Mouse (Mus musculus): ENCODE data around the gene Xrn1.
"Not testable (repeated sequence)": the region's sequence is repeated elsewhere in the genome, so short reads cannot be mapped to it uniquely, and the experiment has no call there.

The Xrn1 gene

GRCm38 (mm10) chr9:96044214-96044613 lies 89.7 kb downstream of the Xrn1 start:
- DNase-seq (ENCODE audit: low read depth in 2 of 2, low spot score in 2 of 2), result no peak

- no peak for DNase-seq (ENCODE audit: low read depth in 2 of 2, low spot score in 2 of 2)
Measured at GRCm38 (mm10) chr9:96051501-96051900, 96.9 kb downstream of the Xrn1 start.

DNA sequence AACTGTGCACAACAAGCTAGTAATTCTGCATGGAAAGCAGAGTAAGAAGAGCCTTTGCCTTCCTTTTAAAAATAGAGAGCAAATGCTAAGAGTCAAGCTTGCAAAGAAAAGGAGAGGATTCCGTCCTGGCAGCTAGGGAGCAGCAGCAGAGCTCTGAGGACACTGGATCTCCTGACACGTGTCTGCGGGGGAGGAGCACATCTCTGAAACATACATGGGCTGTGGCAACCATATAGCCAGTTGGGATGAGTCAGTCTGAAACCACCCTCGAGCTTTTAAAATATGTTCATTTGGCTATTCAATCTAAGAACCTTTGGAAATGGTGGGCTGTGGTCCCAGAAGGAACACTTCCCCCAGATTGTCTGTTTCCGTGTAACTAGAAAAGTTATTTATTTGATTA lies 100.3 kb downstream of the Xrn1 start:
- no peak for DNase-seq (ENCODE audit: low read depth in 2 of 2, low spot score in 2 of 2)

- no peak for DNase-seq (ENCODE audit: low read depth in 2 of 2, low spot score in 2 of 2)
Measured at GRCm38 (mm10) chr9:96056417-96057223, 102.1 kb downstream of the Xrn1 start.

DNA sequence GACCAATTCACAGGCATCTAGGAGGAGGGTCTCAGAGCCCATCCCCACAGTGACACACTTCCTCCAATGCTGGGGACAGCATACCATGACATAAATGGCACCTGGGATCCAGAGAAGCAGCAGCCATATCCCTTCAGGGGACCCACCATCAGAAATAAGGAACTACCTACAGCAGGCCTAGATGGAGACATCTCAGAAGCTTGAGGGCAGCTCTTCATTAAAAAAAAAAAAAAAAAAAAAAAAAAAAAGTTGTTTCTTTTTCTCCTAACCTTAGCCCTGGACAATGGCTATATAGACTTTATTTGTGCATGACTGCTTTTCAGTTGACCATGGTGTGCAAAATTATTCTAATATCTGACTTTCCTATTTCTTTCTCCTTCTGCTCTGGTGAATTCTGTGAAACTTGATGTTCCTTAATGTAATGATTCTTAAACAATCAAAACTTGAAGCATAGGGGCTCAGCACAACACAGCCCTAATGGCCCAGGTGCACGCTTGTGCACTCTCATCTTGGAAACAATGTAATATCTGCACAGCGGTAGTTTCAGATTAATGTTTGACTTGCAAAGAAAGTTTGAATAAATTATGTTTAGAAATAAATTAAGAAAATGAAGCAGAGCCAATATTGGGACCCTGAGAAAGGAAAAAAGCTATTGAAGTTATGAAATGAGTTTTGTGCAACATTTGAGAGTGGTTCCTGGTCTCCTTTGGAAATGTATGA lies 108.7 kb downstream of the Xrn1 start:
- no peak for DNase-seq (ENCODE audit: low read depth in 2 of 2, low spot score in 2 of 2)

- no peak for DNase-seq (ENCODE audit: low read depth in 2 of 2, low spot score in 2 of 2)
Measured at GRCm38 (mm10) chr9:96063803-96064475, 109.4 kb downstream of the Xrn1 start.

DNA sequence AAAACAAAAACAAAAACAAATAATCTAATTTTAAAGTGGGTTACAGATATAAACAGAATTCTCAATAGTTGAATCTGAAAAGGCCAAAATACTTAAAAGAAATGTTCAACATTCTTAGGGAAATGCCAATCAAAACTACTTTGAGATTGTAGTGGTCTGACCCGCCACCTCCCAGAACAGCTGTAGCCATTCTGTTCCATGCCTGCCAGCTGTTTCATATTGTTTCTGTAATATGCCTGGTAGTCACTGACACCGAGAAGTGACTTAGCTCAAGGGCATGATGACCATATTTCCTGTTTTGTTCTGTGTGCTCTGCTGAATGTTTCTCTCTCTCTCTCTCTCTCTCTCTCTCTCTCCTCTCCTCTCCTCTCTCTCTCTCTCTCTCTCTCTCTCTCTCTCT lies 112.9 kb downstream of the Xrn1 start:
- no peak for DNase-seq (ENCODE audit: low read depth in 2 of 2, low spot score in 2 of 2)

- DNase-seq (ENCODE audit: low read depth in 2 of 2, low spot score in 2 of 2), result no peak
Measured at GRCm38 (mm10) chr9:96078752-96079315, 124.3 kb downstream of the Xrn1 start.

- DNase-seq (ENCODE audit: low read depth in 2 of 2, low spot score in 2 of 2), result no peak
Measured at GRCm38 (mm10) chr9:96085293-96085692, 130.7 kb downstream of the Xrn1 start.

- no peak for DNase-seq (ENCODE audit: low read depth in 2 of 2, low spot score in 2 of 2)
Measured at GRCm38 (mm10) chr9:96087671-96088070, 133.1 kb downstream of the Xrn1 start.

GRCm38 (mm10) chr9:96088456-96088855 lies 133.9 kb downstream of the Xrn1 start:
- DNase-seq (ENCODE audit: low read depth in 2 of 2, low spot score in 2 of 2), result not testable (repeated sequence)

DNA sequence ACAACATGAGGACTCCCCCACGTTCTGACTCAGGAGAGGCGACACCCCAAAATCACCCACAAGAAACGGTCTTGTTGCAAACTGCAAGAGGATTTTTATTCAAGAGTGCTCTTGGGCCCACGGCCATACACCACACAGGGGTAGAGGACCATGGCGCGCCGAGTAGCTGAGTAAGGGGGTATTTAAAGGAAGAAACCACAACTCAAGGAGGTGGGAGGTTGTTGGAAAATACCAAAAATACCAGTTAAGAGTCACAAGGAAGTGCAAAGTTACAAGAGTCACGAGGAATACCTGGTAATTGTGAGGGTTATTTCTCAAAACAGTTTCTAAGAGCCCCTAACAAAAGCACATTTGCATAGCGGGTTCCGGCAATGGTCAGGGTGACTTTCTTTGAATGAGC lies 138.1 kb downstream of the Xrn1 start:
- DNase-seq (ENCODE audit: low read depth in 2 of 2, low spot score in 2 of 2), result not testable (repeated sequence)

DNA sequence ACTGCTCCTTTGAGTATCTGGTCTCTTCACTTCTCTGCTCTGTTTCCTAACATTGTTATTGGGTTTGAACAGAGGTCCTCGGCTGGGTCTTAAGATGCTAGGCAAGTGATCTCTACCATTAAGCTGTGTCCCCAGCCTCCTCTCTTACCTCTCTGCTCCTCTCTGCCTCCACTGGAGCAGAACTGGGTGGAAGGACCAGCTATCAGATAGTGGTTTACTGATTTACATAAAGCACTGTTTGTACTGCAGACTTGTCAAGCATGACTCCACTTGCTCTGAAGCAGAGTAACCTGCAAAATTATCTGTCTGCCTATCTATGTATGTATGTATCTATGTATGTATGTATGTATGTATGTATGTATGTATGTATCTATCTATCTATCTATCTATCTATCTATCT lies 138.7 kb downstream of the Xrn1 start:
- no peak for DNase-seq (ENCODE audit: low read depth in 2 of 2, low spot score in 2 of 2)

GRCm38 (mm10) chr9:96094341-96094740 lies 139.8 kb downstream of the Xrn1 start:
- no peak for DNase-seq (ENCODE audit: low read depth in 2 of 2, low spot score in 2 of 2)

GRCm38 (mm10) chr9:96095192-96095591 lies 140.6 kb downstream of the Xrn1 start:
- no peak for DNase-seq (ENCODE audit: low read depth in 2 of 2, low spot score in 2 of 2)

DNA sequence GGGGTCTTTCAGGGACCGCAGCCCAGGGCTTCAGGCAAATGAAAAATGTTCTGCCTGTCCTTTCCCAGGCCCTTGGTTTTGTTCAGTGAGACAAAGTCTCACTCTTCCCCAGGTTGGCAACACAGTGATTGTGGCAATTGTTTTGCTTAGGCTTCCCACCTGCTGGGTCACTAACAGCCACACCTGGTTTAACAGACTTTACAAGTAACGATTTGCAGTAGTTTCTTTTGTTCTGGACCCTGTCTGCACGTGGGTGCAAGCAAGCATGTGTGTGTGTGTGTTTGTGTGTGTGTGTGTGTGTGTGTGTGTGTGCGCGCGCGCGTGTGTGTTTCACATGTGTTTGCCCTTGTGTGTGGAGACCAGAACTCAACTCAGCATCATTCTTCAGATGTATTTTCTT lies 148.3 kb downstream of the Xrn1 start:
- DNase-seq (ENCODE audit: low read depth in 2 of 2, low spot score in 2 of 2), result no peak

All from CD8-positive naive resting alpha-beta T cell, adult 2 months (primary cell).